Mouse (Mus musculus) spleen, adult 2 months (tissue): ENCODE data around the gene Nol3. TPM values are rescaled to one million over a fixed set of nuclear protein-coding genes. Genes with fewer than 3 reads are reported as not detected.
A peak's percentile ranks its signal among the peaks of the same experiment; 100 is the strongest.

Experiments used
- DNase-seq, 2 experiments: peaks; one replicate each; pipeline versions ENCODE4 v3.0.0 to v3.0.0-alpha.2; 2012 to 2021; ENCODE audit warnings: low spot score in 2 of 2, low read depth in 1 of 2
- H3K27ac ChIP-seq: fragments of 200-500 bp; 2 replicates; pipeline ENCODE4 v1.5.1; 2012; ENCODE audit warnings: low read length, inconsistent platforms; ENCODE audit not compliant: insufficient read depth
- H3K27me3 ChIP-seq: fragments of 200-500 bp; 2 replicates; pipeline ENCODE4 v1.6.1; 2012; ENCODE audit warnings: mild to moderate bottlenecking, moderate library complexity, low read length, inconsistent platforms; ENCODE audit not compliant: control insufficient read depth, insufficient read depth
- H3K36me3 ChIP-seq: fragments of 200-500 bp; 2 replicates; pipeline ENCODE4 v1.6.1; 2012; ENCODE audit warnings: mild to moderate bottlenecking, low read length, inconsistent platforms; ENCODE audit not compliant: control insufficient read depth, insufficient read depth
- H3K4me1 ChIP-seq: fragments of 200-500 bp; 2 replicates; pipeline ENCODE4 v1.6.1; 2011; ENCODE audit warnings: inconsistent platforms; ENCODE audit not compliant: control insufficient read depth, insufficient read depth, insufficient read length
- H3K4me3 ChIP-seq: fragments of 200-500 bp; 2 replicates; pipeline ENCODE4 v1.5.1; 2011; ENCODE audit warnings: mild to moderate bottlenecking, inconsistent platforms; ENCODE audit not compliant: insufficient read depth, insufficient read length; ENCODE audit errors: extremely low read depth
- CTCF ChIP-seq: fragments of 200-500 bp; IDR thresholded peaks from 2 replicates; pipeline ENCODE4 v1.5.1; 2011; ENCODE audit warnings: mild to moderate bottlenecking, inconsistent platforms; ENCODE audit not compliant: insufficient read depth, insufficient read length, insufficient replicate concordance; ENCODE audit errors: extremely low read depth
- POLR2A ChIP-seq: fragments of 200-500 bp; IDR thresholded peaks from 2 replicates; pipeline ENCODE4 v1.6.1; 2011; ENCODE audit warnings: low read depth, low read length, inconsistent platforms
- WGBS: fragments of 180-500 bp; shearing (Covaris S2); methylation state at CpG from one replicate; pipeline ENCODE4 v1.1.7; 2018; 5-methylcytosine and 5-hydroxymethylcytosine counted together
- polyA plus RNA-seq: library from polyadenylated mRNA; depleted of rRNA; stranded (reverse); fragments of >200 nt; gene quantifications from 2 replicates; pipeline ENCODE4 v1.2.3, GENCODE M21; 2012

The Nol3 gene
- polyA plus RNA-seq, 1 experiment = 0.70 TPM

- Histone ChIP-seq H3K4me3 (peak overlapping the region; percentile 96; the same call in 1 of the 2 replicates), H3K36me3 (peaks cover 2% of the 10 kb centered on the region), H3K27ac (no peak overlapping the region), H3K27me3 (no peaks in the 10 kb centered on the region), H3K4me1 (peaks cover 23% of the 10 kb centered on the region)
- TF ChIP-seq CTCF = no peak
- no peak for TF ChIP-seq POLR2A
- 58% methylated on average over 16 of the region's 16 CpGs for WGBS
- DNase-seq = no peak
Observed at GRCm38 (mm10) chr8:105263244-105263912, 12.6 kb upstream of the Nol3 start.

DNA sequence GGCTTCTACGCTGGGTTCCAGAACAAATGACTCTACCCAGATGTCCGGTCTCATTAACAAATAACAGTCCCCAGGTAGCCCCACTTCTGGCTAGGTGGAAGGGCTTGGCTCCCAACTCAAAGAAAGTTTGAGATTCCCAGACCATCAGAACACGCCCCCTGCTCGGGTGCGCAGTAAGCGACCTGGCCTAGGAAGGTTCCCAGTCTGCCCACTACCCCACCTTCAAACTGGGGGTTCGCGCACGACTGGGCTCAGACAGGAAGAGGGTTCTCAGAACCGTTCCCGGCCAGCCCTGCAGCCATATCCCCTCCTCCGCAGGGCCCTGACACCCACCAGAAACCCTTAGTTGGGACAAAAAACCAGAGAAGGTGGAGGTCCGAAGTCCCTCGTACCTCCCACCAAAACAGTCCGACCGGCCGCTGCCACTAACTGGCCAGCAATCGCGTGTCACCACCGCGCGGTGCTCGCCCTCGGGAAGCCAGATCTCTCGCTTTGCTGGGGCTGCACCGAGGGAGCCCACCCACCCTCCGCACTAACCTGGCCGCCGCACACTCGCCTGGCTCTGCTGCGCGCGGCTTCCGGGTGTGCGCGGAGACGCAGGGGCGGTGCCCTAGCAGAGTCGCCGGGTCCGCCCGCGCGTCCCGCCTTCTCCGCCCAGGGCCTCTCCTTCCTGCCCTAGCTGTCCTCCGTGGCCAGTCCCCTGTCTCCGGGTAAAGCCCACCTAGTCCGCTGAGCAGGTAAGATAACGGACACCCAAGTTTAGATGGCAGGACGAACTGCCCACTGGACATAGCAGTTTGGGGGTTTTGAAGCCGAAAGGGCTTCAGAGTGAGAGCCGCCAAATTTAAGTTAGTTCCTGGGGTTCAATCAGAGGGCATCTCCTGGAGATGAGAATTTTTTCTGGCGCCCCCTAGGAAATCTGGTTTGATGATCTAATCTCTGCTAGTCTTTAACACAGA is 11.6 kb upstream of the Nol3 start, which contains the start of the genes Tradd and Fbxl8:
TSS of gene Tradd (minus strand) at position 586 of the 959 bp plus-strand sequence.
TSS of gene Fbxl8 (plus strand) at position 625 of the 959 bp plus-strand sequence.
- Histone ChIP-seq H3K4me3 (peak within 1 kb of the TSS; percentile 96), H3K27me3 (no peaks in the 10 kb centered on the region), H3K4me1 (peaks cover 28% of the 10 kb centered on the region), H3K27ac (peak within 1 kb of the TSS; percentile 69), H3K36me3 (peaks cover 4% of the 10 kb centered on the region)
- 1% methylated on average over 54 of the region's 54 CpGs for WGBS
- TF ChIP-seq CTCF = no peak
- peak; percentile 71 for TF ChIP-seq POLR2A
- peak; percentile 22 to 77 for DNase-seq

- Histone ChIP-seq H3K4me1 (peaks cover 21% of the 10 kb centered on the region), H3K27me3 (0 out of 2 replicates have a peak, but pooled peaks cover 4% of the 10 kb centered on the region), H3K27ac (peak overlapping the region; percentile 59), H3K36me3 (peaks cover 4% of the 10 kb centered on the region), H3K4me3 (peak overlapping the region; percentile 96)
- under 1% methylated on average over 10 of the region's 10 CpGs for WGBS
- peak; percentile 52 to 58 for DNase-seq
- TF ChIP-seq POLR2A = no peak
Observed at GRCm38 (mm10) chr8:105265128-105265527, 10.8 kb upstream of the Nol3 start.

DNA sequence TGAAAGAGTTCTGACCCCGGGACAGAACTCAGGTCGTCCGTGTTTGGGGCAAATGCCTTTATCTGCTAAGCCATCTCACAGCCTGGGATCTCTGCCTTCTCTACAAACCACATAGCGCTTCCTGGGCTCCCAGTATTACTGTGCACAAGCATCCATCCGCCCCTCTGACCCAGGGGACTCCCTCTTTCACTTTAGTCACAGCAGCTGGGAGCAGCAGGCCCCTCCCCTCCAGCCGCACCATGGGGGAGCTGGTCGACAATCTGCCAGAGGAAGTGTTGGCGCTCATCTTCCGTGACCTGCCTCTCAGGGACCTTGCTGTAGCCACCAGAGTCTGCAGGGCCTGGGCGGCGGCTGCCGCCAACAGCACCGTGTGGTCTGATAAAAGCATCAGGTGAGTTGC is 9.2 kb upstream of the Nol3 start:
- H3K27ac ChIP-seq = peak overlapping the region; percentile 34; the same call in 1 of the 2 replicates
- peak in 1 of 2 experiments; percentile 64 for DNase-seq
- 0 out of 2 replicates have a peak, but pooled peaks cover 4% of the 10 kb centered on the region for H3K27me3 ChIP-seq

GRCm38 (mm10) chr8:105268342-105269074 is 7.4 kb upstream of the Nol3 start:
- Histone ChIP-seq H3K36me3 (peaks cover 4% of the 10 kb centered on the region), H3K4me3 (no peak overlapping the region), H3K4me1 (peaks cover 15% of the 10 kb centered on the region), H3K27ac (no peak overlapping the region), H3K27me3 (0 out of 2 replicates have a peak, but pooled peaks cover 5% of the 10 kb centered on the region)
- WGBS = 63% methylated on average over 65 of the region's 65 CpGs
- TF ChIP-seq CTCF (no peak), POLR2A (no peak)
- DNase-seq = no peak

More for the DNA sequence above, 9.2 kb upstream of the Nol3 start:
- WGBS = 24% methylated on average over 13 of the region's 13 CpGs
- TF ChIP-seq POLR2A = no peak
- TF ChIP-seq CTCF = no peak
- Histone ChIP-seq H3K4me1 (peaks cover 15% of the 10 kb centered on the region), H3K36me3 (peaks cover 4% of the 10 kb centered on the region), H3K4me3 (no peak overlapping the region)

DNA sequence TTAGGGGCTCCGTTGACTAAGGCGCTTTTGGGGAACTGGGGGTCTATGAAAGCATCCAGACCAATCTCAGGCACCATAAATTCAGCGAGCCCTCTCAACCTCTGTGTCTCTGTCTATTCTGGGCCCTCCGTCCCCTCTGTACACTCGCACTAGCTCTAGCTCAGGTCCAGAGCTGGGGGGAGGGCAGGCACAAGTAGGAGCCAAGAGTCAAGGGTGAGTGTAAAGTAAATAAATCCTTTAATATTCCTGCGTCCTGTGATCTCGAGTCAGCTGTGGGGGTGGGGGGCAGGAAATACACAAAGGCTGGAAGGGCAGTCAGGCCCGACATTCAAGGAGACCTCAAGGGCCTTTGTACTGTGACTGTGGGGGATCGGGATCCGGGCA is 6.9 kb upstream of the Nol3 start:
- H3K4me3 ChIP-seq = peak overlapping the region; percentile 37; the same call in 1 of the 2 replicates
- no peak for DNase-seq
- no peak overlapping the region for H3K27ac ChIP-seq
- H3K36me3 ChIP-seq = peaks cover 4% of the 10 kb centered on the region
- WGBS = 42% methylated on average over 10 of the region's 10 CpGs
- 0 out of 2 replicates have a peak, but pooled peaks cover 5% of the 10 kb centered on the region for H3K27me3 ChIP-seq
- H3K4me1 ChIP-seq = peaks cover 15% of the 10 kb centered on the region
- TF ChIP-seq CTCF = no peak
- no peak for TF ChIP-seq POLR2A
